8 mouse cellular contexts compared by ENCODE assay signal in genomic region chr10:81134966-81135681, GRCm38 (mm10). TPM values are rescaled to one million over a fixed set of nuclear protein-coding genes. Genes with fewer than 3 reads are reported as not detected.
DNase-seq lines count a peak whose midpoint lies in the region; ATAC-seq and TF ChIP-seq lines count a peak whose summit lies in the region.

Zbtb7a (plus strand) TSS chr10:81135220.

- H3K4me3 ChIP-seq in E14TG2a.4 (replicated peaks; ENCODE audit: low read length), result peak within 1 kb of the TSS; percentile 97
- H3K4me3 ChIP-seq in heart, embryonic 16.5 days (ENCODE audit: low read length), result peak within 1 kb of the TSS; percentile 82
- peak within 1 kb of the TSS; percentile 74 for H3K4me3 ChIP-seq in lung, adult 2 months (replicated peaks; ENCODE audit: extremely low read depth, low read depth, low read length)
- H3K4me3 ChIP-seq in olfactory bulb, adult 2 months (ENCODE audit: insufficient read depth, low read depth, low read length), result peak within 1 kb of the TSS; percentile 55

- no peaks in the 10 kb centered on the region for H3K9me3 ChIP-seq in E14TG2a.4 (ENCODE audit: low read length)
- no peaks in the 10 kb centered on the region for H3K9me3 ChIP-seq in heart, embryonic 16.5 days (replicated peaks; ENCODE audit: control insufficient read depth, low read length)

- H3K27me3 ChIP-seq in E14TG2a.4 (ENCODE audit: insufficient read depth, low read length), result peaks cover 5% of the 10 kb centered on the region; the same call in 1 of the 2 replicates
- H3K27me3 ChIP-seq in heart, embryonic 16.5 days (ENCODE audit: control insufficient read depth, insufficient read depth, low read length), result no peaks in the 10 kb centered on the region; the same call in 1 of the 2 replicates

- peak within 1 kb of the TSS; percentile 97 for H3K27ac ChIP-seq in heart, embryonic 16.5 days (ENCODE audit: low read length)
- no peak within 1 kb of the TSS; the same call in 1 of the 2 replicates for H3K27ac ChIP-seq in olfactory bulb, adult 2 months (ENCODE audit: insufficient read depth, low read depth, low read length)

- no peak for TF ChIP-seq CTCF in E14TG2a.4 (conservative IDR thresholded peaks at IDR 0.05; ENCODE audit: low read length)
- no peak for TF ChIP-seq CTCF in lung, adult 2 months (IDR thresholded peaks at IDR 0.05; ENCODE audit: insufficient read depth, low read length)
- TF ChIP-seq CTCF in olfactory bulb, adult 2 months (IDR thresholded peaks at IDR 0.05; ENCODE audit: insufficient read depth, low read depth, low read length), result no peak

- peaks cover 58% of the 10 kb centered on the region for H3K4me1 ChIP-seq in E14TG2a.4 (replicated peaks; ENCODE audit: low read depth, low read length)
- peaks cover 33% of the 10 kb centered on the region for H3K4me1 ChIP-seq in heart, embryonic 16.5 days (ENCODE audit: control insufficient read depth, insufficient read depth, low read length)
- peaks cover 19% of the 10 kb centered on the region for H3K4me1 ChIP-seq in lung, adult 2 months (ENCODE audit: control insufficient read depth, insufficient read depth, low read length)
- H3K4me1 ChIP-seq in olfactory bulb, adult 2 months (ENCODE audit: control insufficient read depth, insufficient read depth, low read length), result peaks cover 29% of the 10 kb centered on the region

- WGBS in heart, embryonic 16.5 days, result 4% methylated on average over 40 of the region's 41 CpGs
- WGBS in lung, adult 2 months, result 3% methylated on average over 41 of the region's 41 CpGs
- 4% methylated on average over 41 of the region's 41 CpGs for WGBS in olfactory bulb, adult 2 months

- peak within 1 kb of the TSS; percentile 87 for H3K4me2 ChIP-seq in heart, embryonic 16.5 days (ENCODE audit: low read depth, low read length)

- peak within 1 kb of the TSS; percentile 89 for H3K9ac ChIP-seq in heart, embryonic 16.5 days (ENCODE audit: low read length)

- peak; percentile 10 for ATAC-seq in erythroblast, adult 5-6 weeks (replicated peaks; ENCODE audit: low FRiP score, poor library complexity, severe bottlenecking)
- ATAC-seq in heart, embryonic 16.5 days (replicated peaks; ENCODE audit: extremely low read depth, insufficient read depth, low FRiP score), result no peak

- TF ChIP-seq POLR2A in lung, adult 2 months (IDR thresholded peaks at IDR 0.05; ENCODE audit: borderline replicate concordance, extremely low read depth, low read depth, low read length), result no peak
- no peak for TF ChIP-seq POLR2A in olfactory bulb, adult 2 months (IDR thresholded peaks at IDR 0.05; ENCODE audit: insufficient read depth, low read depth, low read length)

- no peaks in the 10 kb centered on the region for H3K36me3 ChIP-seq in E14TG2a.4 (ENCODE audit: insufficient read depth, low read length)
- no peaks in the 10 kb centered on the region for H3K36me3 ChIP-seq in heart, embryonic 16.5 days (ENCODE audit: control insufficient read depth, insufficient read depth)

- DNase-seq in adrenal gland, adult 2 months, result peak; percentile 62
- peak; percentile 70 for DNase-seq in kidney, postnatal 14 days
- DNase-seq in lung, adult 2 months, result peak; percentile 57
- no peak for DNase-seq in natural killer cell, adult 2 months (ENCODE audit: low spot score in 2 of 2)

RNA-seq across cellular contexts. Expression of gene Zbtb7a, which starts in this region (rescaled TPM):
- total RNA-seq in adrenal gland, adult 2 months (2021), result 10 to 100 TPM; 62.9 to 80.9 TPM
- 150 and 158 TPM in 2 replicates for polyA plus RNA-seq in adrenal gland, adult 2 months (2012; rRNA removed)
- 11.5 and 13.2 TPM in 2 replicates for total RNA-seq in erythroblast, adult 5-6 weeks (2015; ENCODE audit: low replicate concordance)
- total RNA-seq in erythroblast, adult 5-6 weeks (2017; ENCODE audit: low replicate concordance), result 10.1 and 14.2 TPM in 2 replicates
- polyA plus RNA-seq in heart, embryonic 16.5 days (2015; fragmentation: Nextera tagmentation; extraction: Ambion mirVana), result 25.5 and 30.1 TPM in 2 replicates
- polyA plus RNA-seq in lung, adult 2 months (2012; rRNA removed), result 66.7 and 83.6 TPM in 2 replicates
- 77.0 TPM in 1 of 2 replicates, not detected in the other for polyA plus RNA-seq in olfactory bulb, adult 2 months (2012; ENCODE audit: insufficient read depth, insufficient read length, low replicate concordance, missing spikeins)

Comparison
In these comparisons a context has a peak if more than half of its experiments do, and no peak if none do; other contexts are left out.
1. RNA of gene Zbtb7a (total RNA-seq): 62.9 to 80.9 TPM in adrenal gland, adult 2 months; 10.1 to 14.2 TPM in erythroblast, adult 5-6 weeks; every median in the first group is over 4 times any median in the second.
2. DNase-seq: peak in adrenal gland, adult 2 months (single experiment), kidney, postnatal 14 days (single experiment) and lung, adult 2 months (single experiment); none in natural killer cell, adult 2 months (0 of 2).
3. Peak in every context shown above with its lines, with median percentiles within 50 percentile points of each other: H3K4me3 ChIP-seq.